Mouse (Mus musculus): ENCODE data around the gene Tnfrsf18. TPM values are rescaled to one million over a fixed set of nuclear protein-coding genes. Genes with fewer than 3 reads are reported as not detected.

Tnfrsf18 gene
- polyA plus RNA-seq, 1 experiment from 2014 or later: 2.3 TPM

- no peak for ATAC-seq (ENCODE audit: insufficient number of reproducible peaks, insufficient read depth, low FRiP score, low read depth)
- 5% methylated on average over 15 of the region's 15 CpGs for WGBS
- Histone ChIP-seq H3K4me3 (ENCODE audit: control insufficient read depth in 1 of 2, insufficient read depth in 1 of 2, low read depth in 1 of 2, low read length in 2 of 2) (peak overlapping the region; percentile 81 to 95), H3K36me3 (ENCODE audit: control insufficient read depth, insufficient read depth, low read length) (peaks cover 28% of the 10 kb centered on the region), H3K9ac (ENCODE audit: low read length) (peak overlapping the region; percentile 86), H3K27me3 (ENCODE audit: control insufficient read depth, insufficient read depth, low read length) (no peaks in the 10 kb centered on the region), H3K4me1 (ENCODE audit: control insufficient read depth in 2 of 2, insufficient read depth in 2 of 2, low read length in 2 of 2) (peaks cover 7 to 23% of the 10 kb centered on the region in 2 experiments), H3K9me3 (ENCODE audit: control insufficient read depth, low read length) (no peaks in the 10 kb centered on the region), H3K27ac (replicated peaks in 1 of 2; ENCODE audit: control insufficient read depth in 1 of 2, insufficient read depth in 1 of 2, low read depth in 2 of 2, low read length in 2 of 2) (peak overlapping the region; percentile 92 to 98), H3K4me2 (ENCODE audit: low read length) (peak overlapping the region; percentile 68)
Measured at GRCm38 (mm10) chr4:155993606-155994005, 32.4 kb upstream of the Tnfrsf18 start.

- WGBS: 88% methylated on average over 3 of the region's 3 CpGs
- H3K9me3 ChIP-seq (ENCODE audit: control insufficient read depth, low read length): no peaks in the 10 kb centered on the region
- no peak overlapping the region for H3K4me2 ChIP-seq (ENCODE audit: low read length)
- H3K27me3 ChIP-seq (ENCODE audit: control insufficient read depth, insufficient read depth, low read length): no peaks in the 10 kb centered on the region
- no peak overlapping the region for H3K4me3 ChIP-seq (ENCODE audit: control insufficient read depth in 1 of 2, insufficient read depth in 1 of 2, low read depth in 1 of 2, low read length in 2 of 2)
- H3K36me3 ChIP-seq (ENCODE audit: control insufficient read depth, insufficient read depth, low read length): peaks cover 94% of the 10 kb centered on the region
- ATAC-seq (ENCODE audit: insufficient number of reproducible peaks, insufficient read depth, low FRiP score, low read depth): no peak
- no peaks in the 10 kb centered on the region for H3K4me1 ChIP-seq (ENCODE audit: control insufficient read depth in 2 of 2, insufficient read depth in 2 of 2, low read length in 2 of 2)
- H3K9ac ChIP-seq (ENCODE audit: low read length): no peak overlapping the region
- H3K27ac ChIP-seq (replicated peaks in 1 of 2; ENCODE audit: control insufficient read depth in 1 of 2, insufficient read depth in 1 of 2, low read depth in 2 of 2, low read length in 2 of 2): no peak overlapping the region
Measured at GRCm38 (mm10) chr4:156004109-156004508, 21.9 kb upstream of the Tnfrsf18 start.

GRCm38 (mm10) chr4:156008369-156008768 lies 17.6 kb upstream of the Tnfrsf18 start:
- Histone ChIP-seq H3K4me1 (ENCODE audit: control insufficient read depth in 2 of 2, insufficient read depth in 2 of 2, low read length in 2 of 2) (no peaks in the 10 kb centered on the region), H3K36me3 (ENCODE audit: control insufficient read depth, insufficient read depth, low read length) (peaks cover 97% of the 10 kb centered on the region), H3K27me3 (ENCODE audit: control insufficient read depth, insufficient read depth, low read length) (no peaks in the 10 kb centered on the region), H3K27ac (replicated peaks in 1 of 2; ENCODE audit: control insufficient read depth in 1 of 2, insufficient read depth in 1 of 2, low read depth in 2 of 2, low read length in 2 of 2) (no peak overlapping the region), H3K9ac (ENCODE audit: low read length) (no peak overlapping the region), H3K4me3 (ENCODE audit: control insufficient read depth in 1 of 2, insufficient read depth in 1 of 2, low read depth in 1 of 2, low read length in 2 of 2) (no peak overlapping the region), H3K9me3 (ENCODE audit: control insufficient read depth, low read length) (no peaks in the 10 kb centered on the region), H3K4me2 (ENCODE audit: low read length) (no peak overlapping the region)
- 97% methylated on average over 4 of the region's 4 CpGs for WGBS
- no peak for ATAC-seq (ENCODE audit: insufficient number of reproducible peaks, insufficient read depth, low FRiP score, low read depth)

GRCm38 (mm10) chr4:156013637-156014036 lies 12.3 kb upstream of the Tnfrsf18 start, which contains the start of gene Tnfrsf4:
TSS of gene Tnfrsf4 (plus strand) at chr4:156013843.
- Histone ChIP-seq H3K27me3 (ENCODE audit: control insufficient read depth, insufficient read depth, low read length) (no peaks in the 10 kb centered on the region), H3K4me1 (ENCODE audit: control insufficient read depth in 2 of 2, insufficient read depth in 2 of 2, low read length in 2 of 2) (no peaks in the 10 kb centered on the region), H3K4me2 (ENCODE audit: low read length) (no peak within 1 kb of the TSS), H3K9ac (ENCODE audit: low read length) (no peak within 1 kb of the TSS), H3K36me3 (ENCODE audit: control insufficient read depth, insufficient read depth, low read length) (peaks cover 66% of the 10 kb centered on the region), H3K27ac (replicated peaks in 1 of 2; ENCODE audit: control insufficient read depth in 1 of 2, insufficient read depth in 1 of 2, low read depth in 2 of 2, low read length in 2 of 2) (no peak within 1 kb of the TSS), H3K4me3 (ENCODE audit: control insufficient read depth in 1 of 2, insufficient read depth in 1 of 2, low read depth in 1 of 2, low read length in 2 of 2) (no peak within 1 kb of the TSS), H3K9me3 (ENCODE audit: control insufficient read depth, low read length) (no peaks in the 10 kb centered on the region)
- WGBS: 76% methylated on average over 8 of the region's 8 CpGs
- ATAC-seq (ENCODE audit: insufficient number of reproducible peaks, insufficient read depth, low FRiP score, low read depth): no peak

GRCm38 (mm10) chr4:156014436-156014835 lies 11.5 kb upstream of the Tnfrsf18 start:
- 80% methylated on average over 2 of the region's 2 CpGs for WGBS
- peaks cover 58% of the 10 kb centered on the region for H3K36me3 ChIP-seq (ENCODE audit: control insufficient read depth, insufficient read depth, low read length)
- no peak for ATAC-seq (ENCODE audit: insufficient number of reproducible peaks, insufficient read depth, low FRiP score, low read depth)
- no peaks in the 10 kb centered on the region for H3K9me3 ChIP-seq (ENCODE audit: control insufficient read depth, low read length)
- no peaks in the 10 kb centered on the region for H3K4me1 ChIP-seq (ENCODE audit: control insufficient read depth in 2 of 2, insufficient read depth in 2 of 2, low read length in 2 of 2)
- H3K27ac ChIP-seq (replicated peaks in 1 of 2; ENCODE audit: control insufficient read depth in 1 of 2, insufficient read depth in 1 of 2, low read depth in 2 of 2, low read length in 2 of 2): no peak overlapping the region
- no peak overlapping the region for H3K9ac ChIP-seq (ENCODE audit: low read length)
- no peaks in the 10 kb centered on the region for H3K27me3 ChIP-seq (ENCODE audit: control insufficient read depth, insufficient read depth, low read length)
- H3K4me3 ChIP-seq (ENCODE audit: control insufficient read depth in 1 of 2, insufficient read depth in 1 of 2, low read depth in 1 of 2, low read length in 2 of 2): no peak overlapping the region
- no peak overlapping the region for H3K4me2 ChIP-seq (ENCODE audit: low read length)

GRCm38 (mm10) chr4:156019771-156020170 lies 6.2 kb upstream of the Tnfrsf18 start:
- Histone ChIP-seq H3K4me1 (ENCODE audit: control insufficient read depth in 2 of 2, insufficient read depth in 2 of 2, low read length in 2 of 2) (peaks cover 2 to 4% of the 10 kb centered on the region in 2 experiments; a peak in 2 of 4 replicates), H3K9me3 (ENCODE audit: control insufficient read depth, low read length) (no peaks in the 10 kb centered on the region), H3K4me3 (ENCODE audit: control insufficient read depth in 1 of 2, insufficient read depth in 1 of 2, low read depth in 1 of 2, low read length in 2 of 2) (no peak overlapping the region), H3K36me3 (ENCODE audit: control insufficient read depth, insufficient read depth, low read length) (peaks cover 18% of the 10 kb centered on the region; the same call in 1 of the 2 replicates), H3K4me2 (ENCODE audit: low read length) (no peak overlapping the region), H3K9ac (ENCODE audit: low read length) (no peak overlapping the region), H3K27ac (replicated peaks in 1 of 2; ENCODE audit: control insufficient read depth in 1 of 2, insufficient read depth in 1 of 2, low read depth in 2 of 2, low read length in 2 of 2) (no peak overlapping the region), H3K27me3 (ENCODE audit: control insufficient read depth, insufficient read depth, low read length) (no peaks in the 10 kb centered on the region)
- 87% methylated on average over 12 of the region's 12 CpGs for WGBS
- no peak for ATAC-seq (ENCODE audit: insufficient number of reproducible peaks, insufficient read depth, low FRiP score, low read depth)

- no peak overlapping the region for H3K9ac ChIP-seq (ENCODE audit: low read length)
- H3K36me3 ChIP-seq (ENCODE audit: control insufficient read depth, insufficient read depth, low read length): peaks cover 6% of the 10 kb centered on the region; the same call in 1 of the 2 replicates
- no peak overlapping the region for H3K4me3 ChIP-seq (ENCODE audit: control insufficient read depth in 1 of 2, insufficient read depth in 1 of 2, low read depth in 1 of 2, low read length in 2 of 2)
- H3K9me3 ChIP-seq (ENCODE audit: control insufficient read depth, low read length): no peaks in the 10 kb centered on the region
- H3K27ac ChIP-seq (replicated peaks in 1 of 2; ENCODE audit: control insufficient read depth in 1 of 2, insufficient read depth in 1 of 2, low read depth in 2 of 2, low read length in 2 of 2): no peak overlapping the region
- no peak for ATAC-seq (ENCODE audit: insufficient number of reproducible peaks, insufficient read depth, low FRiP score, low read depth)
- H3K4me1 ChIP-seq (ENCODE audit: control insufficient read depth in 2 of 2, insufficient read depth in 2 of 2, low read length in 2 of 2): peaks cover 10 to 13% of the 10 kb centered on the region in 2 experiments
- no peak overlapping the region for H3K4me2 ChIP-seq (ENCODE audit: low read length)
- H3K27me3 ChIP-seq (ENCODE audit: control insufficient read depth, insufficient read depth, low read length): no peaks in the 10 kb centered on the region
- 64% methylated on average over 3 of the region's 3 CpGs for WGBS
Measured at GRCm38 (mm10) chr4:156021381-156021780, 4.6 kb upstream of the Tnfrsf18 start.

GRCm38 (mm10) chr4:156021942-156022419 lies 4.0 kb upstream of the Tnfrsf18 start:
- WGBS: 37% methylated on average over 9 of the region's 9 CpGs

More at GRCm38 (mm10) chr4:156021942-156022419, 4.0 kb upstream of the Tnfrsf18 start:
- Histone ChIP-seq H3K9ac (ENCODE audit: low read length) (peak overlapping the region; percentile 23; the same call in 1 of the 2 replicates), H3K4me3 (ENCODE audit: control insufficient read depth in 1 of 2, insufficient read depth in 1 of 2, low read depth in 1 of 2, low read length in 2 of 2) (no peak overlapping the region), H3K36me3 (ENCODE audit: control insufficient read depth, insufficient read depth, low read length) (peaks cover 7% of the 10 kb centered on the region; the same call in 1 of the 2 replicates), H3K9me3 (ENCODE audit: control insufficient read depth, low read length) (no peaks in the 10 kb centered on the region), H3K27me3 (ENCODE audit: control insufficient read depth, insufficient read depth, low read length) (no peaks in the 10 kb centered on the region), H3K27ac (replicated peaks in 1 of 2; ENCODE audit: control insufficient read depth in 1 of 2, insufficient read depth in 1 of 2, low read depth in 2 of 2, low read length in 2 of 2) (no peak overlapping the region), H3K4me1 (ENCODE audit: control insufficient read depth in 2 of 2, insufficient read depth in 2 of 2, low read length in 2 of 2) (peaks cover 11 to 14% of the 10 kb centered on the region in 2 experiments), H3K4me2 (ENCODE audit: low read length) (no peak overlapping the region)
- ATAC-seq (ENCODE audit: insufficient number of reproducible peaks, insufficient read depth, low FRiP score, low read depth): no peak
